Mouse (Mus musculus) hindbrain, embryonic 15.5 days (tissue): ENCODE results near the gene Pitpnm2. TPM values are rescaled to one million over a fixed set of nuclear protein-coding genes. Genes with fewer than 3 reads are reported as not detected.

Experiments used
- ATAC-seq: fragments of 200-750 bp; cut with Nextera tagmentation; 2 replicates; pipeline ENCODE4 v1.8.0; 2017; ENCODE audit warnings: low read depth, moderate number of reproducible peaks, moderate TSS enrichment; ENCODE audit not compliant: low FRiP score
- H3K27ac ChIP-seq: fragments of 300-500 bp; sonication (generic); replicated peaks from 2 replicates; pipeline ENCODE4 v1.5.1; 2015; ENCODE audit warnings: mild to moderate bottlenecking, inconsistent platforms
- H3K27me3 ChIP-seq: fragments of 300-500 bp; sonication (generic); 2 replicates; pipeline ENCODE4 v1.6.1; 2015; ENCODE audit warnings: control low read depth, inconsistent platforms
- H3K36me3 ChIP-seq: fragments of 300-500 bp; sonication (generic); 2 replicates; pipeline ENCODE4 v1.6.1; 2015; ENCODE audit warnings: control low read depth, inconsistent platforms
- H3K4me1 ChIP-seq: fragments of 300-500 bp; sonication (generic); replicated peaks from 2 replicates; pipeline ENCODE4 v1.6.1; 2015; ENCODE audit warnings: control low read depth, inconsistent platforms
- H3K4me2 ChIP-seq: fragments of 300-500 bp; sonication (generic); 2 replicates; pipeline ENCODE4 v1.6.1; 2015; ENCODE audit warnings: moderate library complexity, mild to moderate bottlenecking, inconsistent platforms
- H3K4me3 ChIP-seq: fragments of 300-500 bp; sonication (generic); 2 replicates; pipeline ENCODE4 v1.5.1; 2015; ENCODE audit warnings: mild to moderate bottlenecking, inconsistent platforms
- H3K9ac ChIP-seq: fragments of 300-500 bp; sonication (generic); 2 replicates; pipeline ENCODE4 v1.6.1; 2015; ENCODE audit warnings: inconsistent platforms
- H3K9me3 ChIP-seq: fragments of 300-500 bp; sonication (generic); 2 replicates; pipeline ENCODE4 v1.6.1; 2016; ENCODE audit warnings: control low read depth, inconsistent platforms
- WGBS: fragments of 180-500 bp; shearing (Covaris S2); methylation state at CpG from one replicate; pipeline ENCODE4 v1.1.7; 2015; 5-methylcytosine and 5-hydroxymethylcytosine counted together
- polyA plus RNA-seq: library from polyadenylated mRNA; unstranded; fragments of >200 nt; fragmentation: Nextera tagmentation; extraction: Ambion mirVana; gene quantifications from 2 replicates; pipeline ENCODE4 v1.2.1, GENCODE M21; 2015

Pitpnm2 gene
- polyA plus RNA-seq, 1 experiment from 2014 or later, result 10.8 TPM

DNA sequence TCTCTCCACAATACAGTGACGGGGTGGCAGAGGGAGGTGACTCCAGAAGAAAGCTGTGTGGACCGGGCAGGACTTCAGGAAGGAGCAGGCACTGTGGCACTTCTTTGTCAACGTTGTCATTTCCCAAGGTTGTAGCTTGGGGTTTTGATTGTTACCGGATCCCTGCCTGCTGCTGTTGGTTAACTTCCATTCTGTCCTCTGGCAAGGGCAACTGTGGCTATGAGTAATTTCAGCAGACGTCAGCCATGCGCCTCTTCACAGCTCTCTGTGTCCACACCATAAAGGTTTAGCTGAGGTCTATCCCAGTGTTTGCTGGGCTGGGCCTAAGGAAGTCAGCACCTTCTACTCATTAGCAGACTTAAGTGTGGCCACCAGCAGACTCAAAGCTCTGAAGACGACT lies 4.7 kb downstream of the Pitpnm2 start:
- Histone ChIP-seq H3K36me3 (0 out of 2 replicates have a peak, but pooled peaks cover 8% of the 10 kb centered on the region), H3K9ac (no peak overlapping the region), H3K27ac (no peak overlapping the region), H3K4me2 (no peak overlapping the region), H3K4me1 (peaks cover 47% of the 10 kb centered on the region), H3K27me3 (no peaks in the 10 kb centered on the region), H3K9me3 (no peaks in the 10 kb centered on the region), H3K4me3 (no peak overlapping the region)
- no peak for ATAC-seq
- 94% methylated on average over 7 of the region's 7 CpGs for WGBS

DNA sequence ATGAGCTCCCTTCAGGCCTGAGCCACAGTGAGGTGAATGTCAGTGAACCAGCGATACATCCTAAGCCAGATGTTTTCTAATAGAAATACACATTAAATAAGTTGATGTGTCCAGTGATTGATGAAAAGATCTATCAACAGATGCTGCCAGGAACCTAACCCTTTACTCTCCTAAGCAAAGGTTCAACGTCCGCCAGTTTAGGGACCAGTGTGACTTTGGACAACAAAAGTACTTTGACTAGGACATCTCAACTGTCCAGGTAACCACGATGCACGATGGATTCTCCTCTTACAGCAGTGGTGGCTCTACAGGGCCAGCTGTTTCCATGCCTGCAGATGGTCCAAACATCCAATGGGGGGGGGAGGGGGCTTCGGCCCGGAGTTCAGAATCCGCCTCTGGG lies 5.1 kb downstream of the Pitpnm2 start:
- H3K9me3 ChIP-seq, result no peaks in the 10 kb centered on the region
- peaks cover 47% of the 10 kb centered on the region for H3K4me1 ChIP-seq
- H3K4me3 ChIP-seq, result no peak overlapping the region
- H3K9ac ChIP-seq, result no peak overlapping the region
- 97% methylated on average over 8 of the region's 8 CpGs for WGBS
- H3K27me3 ChIP-seq, result no peaks in the 10 kb centered on the region
- H3K36me3 ChIP-seq, result 0 out of 2 replicates have a peak, but pooled peaks cover 8% of the 10 kb centered on the region
- no peak overlapping the region for H3K27ac ChIP-seq
- ATAC-seq, result no peak
- H3K4me2 ChIP-seq, result no peak overlapping the region

DNA sequence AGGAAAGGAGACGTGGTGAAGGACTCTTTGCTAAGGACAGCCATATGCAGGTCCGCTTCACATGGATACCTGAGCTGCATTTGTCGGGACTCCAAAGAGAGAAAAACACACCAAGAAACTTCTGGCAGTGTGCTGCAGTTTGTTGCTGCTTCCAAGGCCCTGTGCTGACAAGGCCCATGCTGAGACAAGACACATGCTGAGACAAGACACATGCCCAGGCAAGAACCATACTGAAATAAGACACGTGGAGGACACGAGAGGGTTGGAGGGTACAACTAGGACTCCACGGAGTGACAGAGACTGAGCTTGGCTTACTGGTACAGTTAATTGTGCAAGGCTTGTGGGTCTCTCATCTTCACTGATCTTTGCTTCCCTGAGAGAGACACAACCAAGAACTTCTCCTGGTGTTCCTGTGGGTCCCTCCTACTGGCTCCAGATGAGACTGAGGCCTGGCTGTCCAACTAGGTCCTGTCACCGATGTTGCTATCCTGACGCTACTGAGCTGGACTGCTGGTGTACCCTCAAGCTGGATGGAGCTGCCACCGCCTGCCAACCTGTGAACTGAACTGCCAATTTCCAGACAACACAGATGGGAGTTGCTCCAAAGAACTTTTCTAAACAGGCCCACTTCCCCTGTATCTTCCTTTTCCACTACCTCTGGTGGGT lies 6.2 kb downstream of the Pitpnm2 start:
- ATAC-seq, result no peak
- Histone ChIP-seq H3K27me3 (no peaks in the 10 kb centered on the region), H3K4me1 (peaks cover 40% of the 10 kb centered on the region), H3K27ac (no peak overlapping the region), H3K4me3 (no peak overlapping the region), H3K9ac (no peak overlapping the region), H3K36me3 (0 out of 2 replicates have a peak, but pooled peaks cover 8% of the 10 kb centered on the region), H3K9me3 (no peaks in the 10 kb centered on the region), H3K4me2 (no peak overlapping the region)
- 86% methylated on average over 9 of the region's 9 CpGs for WGBS

DNA sequence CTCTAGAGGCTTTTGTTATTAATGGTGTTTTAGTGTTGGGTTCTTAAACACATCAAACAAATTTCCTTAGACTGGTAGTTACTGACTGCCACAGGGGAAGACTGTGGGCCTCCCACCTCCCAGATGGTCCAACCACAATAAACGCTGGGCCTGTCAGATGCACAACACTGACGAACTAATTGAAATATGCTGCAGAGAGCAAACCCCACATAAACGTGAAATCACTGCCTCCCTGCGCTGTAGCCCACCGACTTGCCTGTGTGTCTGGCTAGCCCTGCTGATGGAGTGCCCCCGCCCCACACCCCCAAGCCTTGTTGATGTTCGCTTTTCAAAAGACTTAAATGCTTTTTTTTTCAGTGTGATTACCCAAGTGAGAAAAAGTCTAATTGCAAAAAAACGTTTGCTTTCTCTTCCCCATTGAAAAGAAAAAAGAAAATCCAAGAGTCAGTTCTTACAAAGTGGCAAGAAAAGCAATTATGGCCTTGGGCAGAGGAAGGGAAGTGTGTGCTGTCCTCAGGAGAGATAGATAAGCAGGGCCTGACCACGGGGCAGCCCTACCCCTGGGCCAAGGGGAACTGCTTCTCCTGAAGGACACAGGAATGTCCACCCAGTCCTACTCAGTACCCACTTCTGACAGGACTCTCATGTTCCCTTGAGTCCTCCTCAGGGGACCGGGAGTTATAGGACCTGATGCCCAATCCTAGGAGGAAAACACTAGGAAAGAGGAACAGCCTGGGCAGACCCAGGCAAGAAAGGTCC lies 7.7 kb downstream of the Pitpnm2 start:
- H3K9me3 ChIP-seq, result no peaks in the 10 kb centered on the region
- peak overlapping the region; percentile 61 for H3K27ac ChIP-seq
- no peak overlapping the region for H3K4me3 ChIP-seq
- no peaks in the 10 kb centered on the region for H3K27me3 ChIP-seq
- peaks cover 25% of the 10 kb centered on the region for H3K4me1 ChIP-seq
- peak overlapping the region; percentile 31 for H3K4me2 ChIP-seq
- 0 out of 2 replicates have a peak, but pooled peaks cover 8% of the 10 kb centered on the region for H3K36me3 ChIP-seq
- 32% methylated on average over 10 of the region's 10 CpGs for WGBS
- peak; percentile 49; the same call in 1 of the 2 replicates for ATAC-seq
- H3K9ac ChIP-seq, result no peak overlapping the region

DNA sequence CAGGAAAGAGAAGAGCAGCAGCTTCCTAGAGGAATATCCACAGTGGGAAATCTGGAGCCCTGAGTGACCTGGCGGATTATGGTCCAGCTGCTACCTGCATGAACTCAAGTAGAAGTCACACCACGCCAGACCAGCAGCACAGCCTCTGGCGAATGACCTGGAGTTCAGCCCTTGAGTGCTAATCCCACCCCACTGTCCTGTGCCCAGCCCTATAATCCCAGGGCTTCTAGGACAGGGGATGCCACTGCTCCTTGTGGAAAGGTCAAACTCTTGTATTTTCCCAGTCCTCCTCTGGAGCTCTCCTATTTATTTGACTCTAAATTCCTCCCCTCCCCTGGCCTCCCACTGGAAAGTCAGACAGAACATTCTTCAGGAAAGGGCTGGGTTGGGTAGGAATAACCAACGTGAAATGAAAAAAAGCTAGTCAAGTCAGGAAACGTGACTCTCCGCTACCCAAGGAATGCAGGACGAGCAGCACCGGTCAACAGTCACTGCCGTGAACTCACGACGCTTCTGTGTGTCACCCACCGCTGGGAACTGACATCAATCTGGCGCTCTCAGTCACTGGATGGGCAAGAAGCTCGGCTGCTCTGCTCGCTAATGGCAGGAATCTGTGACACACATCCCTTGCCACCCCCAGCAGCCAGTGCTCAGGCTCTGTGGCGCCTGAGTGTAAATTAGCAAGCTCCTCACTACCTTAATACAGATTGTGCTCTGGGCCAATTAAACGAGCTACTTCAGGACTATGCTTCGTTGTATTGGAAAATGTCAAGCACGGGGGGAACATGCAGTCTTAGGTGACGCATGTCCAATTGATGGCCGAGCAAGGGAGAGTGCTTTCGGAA lies 8.5 kb downstream of the Pitpnm2 start:
- H3K4me3 ChIP-seq, result no peak overlapping the region
- ATAC-seq, result peak; percentile 59; the same call in 1 of the 2 replicates
- H3K9me3 ChIP-seq, result no peaks in the 10 kb centered on the region
- no peak overlapping the region for H3K9ac ChIP-seq
- H3K27me3 ChIP-seq, result no peaks in the 10 kb centered on the region
- H3K36me3 ChIP-seq, result 0 out of 2 replicates have a peak, but pooled peaks cover 6% of the 10 kb centered on the region
- peaks cover 24% of the 10 kb centered on the region for H3K4me1 ChIP-seq
- peak overlapping the region; percentile 61 for H3K27ac ChIP-seq
- H3K4me2 ChIP-seq, result peak overlapping the region; percentile 31
- 21% methylated on average over 22 of the region's 22 CpGs for WGBS

DNA sequence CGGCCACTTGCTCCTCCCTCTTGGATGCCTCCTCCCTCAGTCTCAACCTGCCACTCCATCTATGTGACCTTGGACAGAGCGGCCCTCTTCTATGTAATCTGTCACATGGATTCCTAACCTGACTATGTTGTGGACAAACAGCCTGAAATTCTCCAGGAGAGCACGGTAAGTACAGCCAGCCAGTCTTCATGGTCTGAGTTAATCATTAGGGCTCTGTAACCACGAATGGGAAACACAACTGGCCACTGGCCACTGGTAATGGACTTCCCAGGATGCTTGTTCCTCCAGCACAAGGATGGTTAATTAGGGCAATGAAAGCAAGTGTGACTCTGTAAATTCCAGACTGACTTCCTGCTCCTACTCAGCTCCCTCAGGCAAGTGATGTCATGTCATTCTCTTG lies 13.4 kb downstream of the Pitpnm2 start:
- H3K27ac ChIP-seq, result no peak overlapping the region
- no peak for ATAC-seq
- no peaks in the 10 kb centered on the region for H3K27me3 ChIP-seq
- no peak overlapping the region for H3K4me2 ChIP-seq
- H3K9ac ChIP-seq, result no peak overlapping the region
- no peaks in the 10 kb centered on the region for H3K36me3 ChIP-seq
- H3K9me3 ChIP-seq, result no peaks in the 10 kb centered on the region
- no peak overlapping the region for H3K4me3 ChIP-seq
- H3K4me1 ChIP-seq, result peaks cover 33% of the 10 kb centered on the region
- 77% methylated on average over 4 of the region's 4 CpGs for whole genome bisulfite sequencing

DNA sequence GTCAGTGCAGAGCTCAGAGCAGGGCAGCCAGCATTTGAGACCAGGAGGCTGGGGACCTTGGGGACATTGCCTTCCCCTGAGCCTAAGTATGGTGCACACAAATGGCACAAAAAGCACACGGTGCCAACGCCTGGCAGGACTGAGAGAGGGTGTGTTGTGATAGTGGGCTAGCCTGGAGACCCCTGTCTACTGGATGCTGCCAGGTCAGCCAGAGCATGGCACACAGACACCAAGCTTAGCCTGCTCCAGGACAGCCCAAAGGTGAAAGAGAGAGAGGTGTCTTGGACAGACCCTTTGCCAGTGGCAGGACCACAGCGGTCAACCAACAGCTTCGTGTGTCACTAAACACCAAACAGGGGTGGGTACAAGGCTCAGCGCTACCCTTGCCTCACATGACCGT lies 14.8 kb downstream of the Pitpnm2 start:
- Histone ChIP-seq H3K4me3 (no peak overlapping the region), H3K36me3 (no peaks in the 10 kb centered on the region), H3K4me1 (peaks cover 28% of the 10 kb centered on the region), H3K27me3 (no peaks in the 10 kb centered on the region), H3K4me2 (no peak overlapping the region), H3K9ac (no peak overlapping the region), H3K27ac (no peak overlapping the region), H3K9me3 (no peaks in the 10 kb centered on the region)
- 93% methylated on average over 6 of the region's 6 CpGs for WGBS
- ATAC-seq, result no peak

DNA sequence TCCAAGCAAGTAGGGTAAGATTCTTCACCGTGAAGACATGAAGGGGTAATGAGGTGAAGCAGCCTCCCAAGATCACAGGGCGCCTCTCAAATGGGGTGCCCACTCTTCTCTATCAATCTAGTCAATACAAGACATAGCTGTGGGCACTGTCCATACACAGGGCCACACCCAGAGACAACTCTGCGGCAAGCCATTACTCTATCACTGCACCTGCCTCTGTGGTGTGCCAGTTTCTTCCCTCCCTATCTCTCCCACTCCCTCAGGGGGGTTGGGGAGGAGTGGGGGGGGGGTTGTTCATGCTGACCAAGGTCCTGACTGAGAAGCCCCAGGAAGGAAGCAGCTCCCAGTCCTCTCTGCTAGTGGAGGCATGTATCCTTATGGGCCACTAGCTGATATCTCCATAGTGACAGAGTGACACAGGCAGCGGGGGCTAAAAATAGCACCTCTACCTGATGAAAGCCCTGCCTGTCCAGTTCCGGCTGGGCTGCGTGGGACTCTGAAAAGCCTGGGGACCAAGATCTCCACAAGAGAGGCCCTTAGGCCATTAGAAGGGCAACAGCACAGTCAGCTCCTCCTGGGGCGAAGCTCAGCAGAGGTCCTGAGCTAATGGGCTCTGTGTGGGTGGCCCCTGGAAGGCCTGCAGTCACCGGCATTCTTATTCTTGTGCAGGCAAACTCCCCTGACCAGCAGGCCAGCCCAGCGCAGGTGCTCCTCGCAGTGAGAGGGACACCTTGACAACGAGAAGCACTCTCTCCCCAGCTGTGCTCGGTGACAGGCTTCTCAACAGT lies 15.5 kb downstream of the Pitpnm2 start:
- no peak overlapping the region for H3K4me3 ChIP-seq
- H3K36me3 ChIP-seq, result no peaks in the 10 kb centered on the region
- no peaks in the 10 kb centered on the region for H3K27me3 ChIP-seq
- peaks cover 28% of the 10 kb centered on the region for H3K4me1 ChIP-seq
- H3K4me2 ChIP-seq, result no peak overlapping the region
- WGBS, result 62% methylated on average over 12 of the region's 12 CpGs
- H3K9me3 ChIP-seq, result no peaks in the 10 kb centered on the region
- H3K27ac ChIP-seq, result no peak overlapping the region
- no peak for ATAC-seq
- H3K9ac ChIP-seq, result no peak overlapping the region

DNA sequence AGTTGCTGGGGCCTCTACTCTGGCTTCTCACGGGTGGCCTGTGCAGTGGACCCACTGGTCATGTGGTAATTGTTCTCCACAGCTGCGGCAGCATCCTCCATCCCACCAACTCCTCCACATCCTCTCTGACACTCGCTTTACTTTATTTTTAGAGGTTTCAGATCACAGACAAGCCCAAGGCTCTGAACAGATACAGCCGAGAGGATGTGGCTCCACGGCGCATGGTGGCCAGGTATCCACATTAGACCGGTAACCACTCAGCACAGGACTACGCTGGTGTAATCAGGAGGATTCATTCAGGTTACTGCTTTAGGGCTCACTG lies 16.5 kb downstream of the Pitpnm2 start:
- H3K4me2 ChIP-seq, result no peak overlapping the region
- H3K4me1 ChIP-seq, result peaks cover 28% of the 10 kb centered on the region
- WGBS, result 79% methylated on average over 8 of the region's 8 CpGs
- no peak for ATAC-seq
- no peaks in the 10 kb centered on the region for H3K27me3 ChIP-seq
- no peaks in the 10 kb centered on the region for H3K9me3 ChIP-seq
- no peaks in the 10 kb centered on the region for H3K36me3 ChIP-seq
- no peak overlapping the region for H3K9ac ChIP-seq
- H3K27ac ChIP-seq, result no peak overlapping the region
- no peak overlapping the region for H3K4me3 ChIP-seq

DNA sequence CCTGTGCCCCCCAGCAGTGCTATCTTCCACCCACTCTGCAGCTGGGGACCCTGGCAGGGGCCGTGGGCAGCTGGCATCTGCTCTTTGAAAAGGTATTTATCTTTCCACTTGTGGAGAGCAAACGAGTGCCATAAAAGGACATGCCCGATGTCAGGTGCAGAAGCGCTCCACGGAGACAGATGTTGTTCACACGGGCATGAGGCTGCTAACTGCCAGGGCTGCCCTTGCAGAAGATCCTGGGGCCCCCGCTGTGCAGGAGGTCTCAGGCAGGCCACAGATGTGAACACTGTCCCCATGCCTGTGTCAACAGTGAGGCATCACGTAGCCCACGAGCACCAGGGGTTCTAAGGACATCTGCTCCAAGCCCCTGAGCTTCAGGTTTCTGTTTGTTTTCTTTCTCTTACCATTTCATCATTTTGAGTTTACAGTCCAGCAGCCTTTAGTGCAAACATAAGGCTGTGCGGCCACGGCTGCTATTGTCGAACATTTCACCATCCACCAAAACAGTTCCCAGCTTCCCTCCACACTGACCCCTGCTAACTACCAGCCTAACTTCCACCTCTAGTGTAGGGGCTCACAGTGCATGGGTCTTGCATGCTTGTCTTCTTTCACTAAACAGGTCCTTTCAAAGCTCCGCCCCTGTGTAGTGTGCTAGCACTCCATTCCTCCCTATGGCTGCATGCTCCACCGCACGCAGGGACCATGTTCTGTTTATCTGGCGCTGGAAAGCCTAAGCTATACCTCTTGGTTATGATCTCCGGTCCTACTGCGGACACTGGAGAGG lies 17.0 kb downstream of the Pitpnm2 start:
- H3K27ac ChIP-seq, result no peak overlapping the region
- H3K36me3 ChIP-seq, result no peaks in the 10 kb centered on the region
- H3K9ac ChIP-seq, result no peak overlapping the region
- no peak for ATAC-seq
- H3K4me3 ChIP-seq, result no peak overlapping the region
- H3K27me3 ChIP-seq, result no peaks in the 10 kb centered on the region
- H3K4me2 ChIP-seq, result no peak overlapping the region
- WGBS, result 63% methylated on average over 18 of the region's 18 CpGs
- no peaks in the 10 kb centered on the region for H3K9me3 ChIP-seq
- H3K4me1 ChIP-seq, result peaks cover 28% of the 10 kb centered on the region

DNA sequence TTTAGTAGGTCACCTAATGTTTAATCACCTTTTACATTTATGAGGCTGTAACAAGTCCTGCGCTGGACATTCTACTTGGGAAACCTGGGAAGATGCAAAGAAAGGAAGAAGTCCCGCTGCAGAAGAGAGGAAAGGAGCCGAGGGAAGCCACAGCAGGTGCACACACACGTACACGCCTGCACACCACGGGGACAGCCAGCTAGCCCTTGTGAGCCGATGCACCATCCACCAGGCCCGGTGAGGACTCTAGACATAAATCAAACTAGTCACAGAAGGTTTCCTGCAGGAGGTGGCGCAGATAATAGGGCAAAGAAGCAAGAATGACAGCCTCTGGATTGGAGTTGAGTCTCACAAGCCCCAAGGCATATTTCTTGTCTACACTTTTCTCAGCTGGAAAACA lies 19.1 kb downstream of the Pitpnm2 start:
- no peak for ATAC-seq
- Histone ChIP-seq H3K4me3 (no peak overlapping the region), H3K27me3 (no peaks in the 10 kb centered on the region), H3K9ac (no peak overlapping the region), H3K4me1 (peaks cover 32% of the 10 kb centered on the region), H3K36me3 (no peaks in the 10 kb centered on the region), H3K27ac (no peak overlapping the region), H3K4me2 (no peak overlapping the region), H3K9me3 (no peaks in the 10 kb centered on the region)
- WGBS, result 59% methylated on average over 9 of the region's 9 CpGs
